Mouse (Mus musculus) E14TG2a.4 (cell line): Measurements from ENCODE around the gene Bpgm.

Experiments
- CTCF ChIP-seq: conservative IDR thresholded peaks from 2 replicates; pipeline ENCODE4 v1.5.1; 2014; ENCODE audit warnings: low read length
- NANOG ChIP-seq: IDR thresholded peaks from 2 replicates; pipeline ENCODE4 v1.6.1; 2014; ENCODE audit warnings: borderline replicate concordance, low read length, mixed read lengths
- POU5F1 ChIP-seq: IDR thresholded peaks from 2 replicates; pipeline ENCODE4 v1.6.1; 2014; ENCODE audit warnings: low read length, borderline replicate concordance

GRCm38 (mm10) chr6:34542866-34543265, 66.9 kb downstream of the Bpgm start:
- TF ChIP-seq CTCF (no peak), POU5F1 (no peak), NANOG (no peak)
